Mouse (Mus musculus): ENCODE measurements around the gene Akr1b10. TPM values are rescaled to one million over a fixed set of nuclear protein-coding genes. Genes with fewer than 3 reads are reported as not detected.
"Not testable (repeated sequence)": the region's sequence is repeated elsewhere in the genome, so short reads cannot be mapped to it uniquely, and the experiment has no call there.

The Akr1b10 gene
- 82.4 and 86.2 TPM in 2 replicates for polyA plus RNA-seq (2012; rRNA removed)

GRCm38 (mm10) chr6:34384110-34384661 lies at the start of gene Akr1b10:
Gene Akr1b10, plus strand, starts transcription at chr6:34384218.
- DNase-seq (ENCODE audit: low spot score) = peak; percentile 70

GRCm38 (mm10) chr6:34334673-34335072 lies 49.3 kb upstream of the Akr1b10 start:
- no peak for DNase-seq (ENCODE audit: low spot score)

- no peak for DNase-seq (ENCODE audit: low spot score)
These were observed 46.2 kb upstream of the Akr1b10 start for GRCm38 (mm10) chr6:34337799-34338198.

GRCm38 (mm10) chr6:34341991-34342390 lies 42.0 kb upstream of the Akr1b10 start:
- no peak for DNase-seq (ENCODE audit: low spot score)

GRCm38 (mm10) chr6:34342476-34342875 lies 41.5 kb upstream of the Akr1b10 start:
- no peak for DNase-seq (ENCODE audit: low spot score)

GRCm38 (mm10) chr6:34343426-34343825 lies 40.6 kb upstream of the Akr1b10 start:
- no peak for DNase-seq (ENCODE audit: low spot score)

GRCm38 (mm10) chr6:34344135-34344850 lies 39.7 kb upstream of the Akr1b10 start:
- DNase-seq (ENCODE audit: low spot score) = no peak

- no peak for DNase-seq (ENCODE audit: low spot score)
These were observed 39.1 kb upstream of the Akr1b10 start for GRCm38 (mm10) chr6:34344935-34345334.

GRCm38 (mm10) chr6:34346096-34346898 lies 37.7 kb upstream of the Akr1b10 start:
- peak; percentile 57 for DNase-seq (ENCODE audit: low spot score)

GRCm38 (mm10) chr6:34350037-34350699 lies 33.9 kb upstream of the Akr1b10 start:
- DNase-seq (ENCODE audit: low spot score) = no peak

GRCm38 (mm10) chr6:34351481-34351880 lies 32.5 kb upstream of the Akr1b10 start:
- DNase-seq (ENCODE audit: low spot score) = not testable (repeated sequence)

GRCm38 (mm10) chr6:34352401-34352800 lies 31.6 kb upstream of the Akr1b10 start:
- no peak for DNase-seq (ENCODE audit: low spot score)

- DNase-seq (ENCODE audit: low spot score) = peak; percentile 37
These were observed 30.2 kb upstream of the Akr1b10 start, which contains the start of gene Akr1b8 for GRCm38 (mm10) chr6:34353658-34354353. Gene Akr1b8, plus strand, starts transcription at chr6:34354119.

- no peak for DNase-seq (ENCODE audit: low spot score)
These were observed 29.4 kb upstream of the Akr1b10 start for GRCm38 (mm10) chr6:34354354-34355348.

GRCm38 (mm10) chr6:34355349-34355747 lies 28.7 kb upstream of the Akr1b10 start:
- DNase-seq (ENCODE audit: low spot score) = no peak

GRCm38 (mm10) chr6:34355841-34356240 lies 28.2 kb upstream of the Akr1b10 start:
- no peak for DNase-seq (ENCODE audit: low spot score)

GRCm38 (mm10) chr6:34364217-34365136 lies 19.5 kb upstream of the Akr1b10 start:
- no peak for DNase-seq (ENCODE audit: low spot score)

GRCm38 (mm10) chr6:34367998-34368397 lies 16.0 kb upstream of the Akr1b10 start:
- DNase-seq (ENCODE audit: low spot score) = no peak

GRCm38 (mm10) chr6:34370081-34370480 lies 13.9 kb upstream of the Akr1b10 start:
- DNase-seq (ENCODE audit: low spot score) = no peak
